Mouse (Mus musculus) MEL-GATA-1-ER (cell line): Measurements from ENCODE around the gene Oas1a.
"Not testable (repeated sequence)": the region's sequence is repeated elsewhere in the genome, so short reads cannot be mapped to it uniquely, and the experiment has no call there.

Experiments used
- DNase-seq: peaks from one replicate; pipeline ENCODE4 v3.0.0-alpha.2; 2012; ENCODE audit warnings: low read depth; ENCODE audit errors: extremely low read depth

Oas1a gene

DNA sequence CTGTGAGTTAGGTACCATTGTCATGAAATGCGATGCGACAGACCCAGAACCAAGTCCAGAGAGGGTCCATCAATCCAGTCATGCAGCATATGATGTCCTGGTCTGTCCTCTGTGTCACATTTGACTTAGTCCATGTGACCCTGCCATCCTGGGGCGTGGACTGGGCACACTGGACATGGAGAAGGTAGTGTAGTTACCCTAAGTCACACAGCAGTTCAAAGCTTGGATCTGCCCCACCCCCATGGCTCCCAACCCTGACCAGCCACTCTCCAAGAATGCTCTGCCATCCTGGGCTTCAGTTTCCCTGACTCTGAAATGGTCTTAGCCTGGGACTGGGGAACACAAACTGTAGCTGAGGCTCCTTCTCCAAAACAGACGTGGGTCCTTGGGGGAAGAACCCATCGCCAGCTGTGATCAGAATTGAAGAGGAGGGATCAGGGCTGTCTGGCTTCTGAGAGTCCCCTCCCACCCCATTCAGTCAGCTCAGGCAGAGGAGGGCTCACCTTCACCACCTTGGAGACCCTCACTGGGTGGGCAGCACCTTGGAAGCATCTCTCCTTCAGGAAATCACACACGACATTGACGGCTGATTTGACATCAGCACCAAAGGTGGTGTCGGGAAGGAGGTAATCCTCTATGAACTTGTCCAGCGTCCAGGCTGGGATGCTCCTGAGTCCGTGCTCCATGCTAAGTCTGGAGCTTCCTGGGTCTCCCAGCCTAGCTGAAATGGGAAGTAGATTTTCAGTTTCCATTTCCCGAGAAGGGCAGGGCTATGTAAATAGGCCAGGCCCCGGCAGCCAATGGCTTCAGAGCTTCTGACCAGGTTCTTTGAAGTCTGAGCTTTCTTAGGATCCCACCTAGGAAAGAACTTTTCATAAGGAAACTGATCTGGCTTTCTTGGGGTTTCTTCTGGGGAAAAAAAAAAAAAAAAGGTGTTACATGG lies at the start of gene Oas1a:
TSS of gene Oas1a (minus strand) at position 731 of the 943 bp plus-strand sequence.
- DNase-seq, result peak; percentile 16

DNA sequence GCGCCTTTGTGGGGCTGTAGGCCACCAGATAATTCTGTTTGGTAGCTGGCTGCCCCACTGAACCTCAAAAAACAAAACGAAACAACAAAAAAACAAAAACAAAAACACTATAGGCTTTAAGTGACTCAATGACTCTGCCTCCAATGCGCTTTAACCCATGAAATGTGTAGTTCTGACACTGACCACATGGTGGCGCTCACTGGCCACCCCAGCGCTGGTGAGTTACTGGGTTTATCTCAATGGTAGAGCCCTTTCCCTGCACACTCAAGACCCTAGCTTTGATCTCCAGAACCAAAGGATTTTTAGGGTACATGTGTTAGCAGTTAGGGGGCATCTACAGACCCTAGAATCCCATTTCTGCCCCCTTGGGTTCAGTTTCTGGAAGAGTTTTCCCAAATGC lies 46.7 kb upstream of the Oas1a start:
- DNase-seq, result peak; percentile 20

DNA sequence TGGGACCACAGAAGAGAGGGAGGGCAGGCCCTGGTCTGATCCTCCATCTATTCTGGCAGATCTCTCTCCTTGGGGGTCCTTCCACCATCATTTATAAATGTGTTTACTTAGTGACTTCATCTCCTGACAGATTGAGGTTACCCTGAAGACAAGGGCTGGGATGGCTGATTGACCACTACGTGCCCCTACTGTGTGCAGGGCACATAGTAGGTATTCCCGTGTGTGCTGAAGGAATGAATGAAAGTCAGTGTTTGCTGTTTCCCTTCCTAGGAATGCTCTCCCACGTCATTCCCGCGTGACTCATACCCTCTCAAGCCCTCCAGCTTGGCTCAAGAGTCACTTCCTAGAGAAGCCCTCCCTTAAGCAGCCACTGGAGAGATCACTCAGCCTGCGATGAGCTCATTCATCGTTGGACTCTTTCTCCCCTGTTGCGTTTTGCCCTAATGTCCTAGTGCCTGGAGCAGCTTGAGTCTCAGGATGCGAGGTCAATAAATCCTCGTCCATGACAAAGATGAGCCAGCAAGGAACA lies 45.0 kb upstream of the Oas1a start:
- DNase-seq, result no peak

DNA sequence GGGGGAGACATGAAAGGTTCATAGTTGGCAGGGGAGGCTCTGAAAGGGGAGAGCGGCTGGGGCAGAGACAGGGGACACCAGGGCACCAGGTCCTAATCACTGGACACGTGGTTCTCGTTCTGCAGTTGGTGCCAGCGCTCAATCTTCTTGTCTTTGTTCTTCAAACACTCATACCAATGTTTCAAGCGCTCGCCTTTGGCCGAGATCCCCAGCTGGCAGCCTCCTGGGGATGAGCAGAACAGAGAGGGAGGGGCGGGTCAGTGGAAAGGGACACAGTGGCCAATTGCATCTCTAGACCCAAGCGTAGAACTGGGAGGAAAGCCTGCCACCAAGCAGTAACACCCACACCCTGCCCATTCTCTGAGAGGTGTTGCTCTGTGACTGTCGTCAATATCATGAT lies 34.8 kb upstream of the Oas1a start:
- no peak for DNase-seq

DNA sequence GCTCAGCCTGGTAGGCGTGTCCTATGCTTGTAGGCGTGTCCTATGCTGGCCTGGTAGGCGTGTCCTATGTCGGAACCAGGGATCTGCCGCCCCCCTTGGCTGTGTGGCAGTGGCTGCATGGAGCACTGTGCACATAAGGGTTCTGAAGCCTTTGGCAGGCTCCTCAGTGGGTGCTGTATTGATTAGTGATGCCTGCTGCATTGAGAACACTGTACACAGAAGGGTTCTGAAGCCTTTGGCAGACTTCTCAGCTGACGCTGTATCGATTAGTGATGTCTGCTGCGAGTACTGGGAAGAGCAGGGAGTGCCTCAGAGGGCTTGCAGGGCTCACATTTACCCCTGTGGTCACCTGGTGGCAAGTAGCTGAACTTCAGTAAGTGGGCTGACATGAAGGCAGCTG lies 31.3 kb upstream of the Oas1a start:
- DNase-seq, result peak; percentile 84

DNA sequence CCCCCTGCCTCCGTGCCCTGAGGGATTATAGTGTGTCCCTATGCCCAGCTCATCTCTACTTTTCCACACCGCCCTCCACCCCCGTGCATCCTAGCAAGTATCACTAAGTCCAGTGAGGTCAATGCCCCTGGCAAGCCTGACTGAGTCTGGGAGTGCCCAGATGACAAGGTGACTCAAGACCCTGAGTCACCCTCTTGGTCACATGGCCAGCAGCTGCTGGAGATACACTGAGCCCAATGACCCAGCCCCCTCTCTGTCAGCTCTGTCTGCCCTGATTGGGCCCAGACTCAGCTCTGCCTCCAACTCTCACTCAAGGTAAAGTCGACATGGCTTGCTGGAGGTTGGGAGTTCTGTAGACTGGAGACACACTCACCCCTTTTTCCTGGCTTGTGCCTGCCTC lies 30.5 kb upstream of the Oas1a start:
- DNase-seq, result no peak

DNA sequence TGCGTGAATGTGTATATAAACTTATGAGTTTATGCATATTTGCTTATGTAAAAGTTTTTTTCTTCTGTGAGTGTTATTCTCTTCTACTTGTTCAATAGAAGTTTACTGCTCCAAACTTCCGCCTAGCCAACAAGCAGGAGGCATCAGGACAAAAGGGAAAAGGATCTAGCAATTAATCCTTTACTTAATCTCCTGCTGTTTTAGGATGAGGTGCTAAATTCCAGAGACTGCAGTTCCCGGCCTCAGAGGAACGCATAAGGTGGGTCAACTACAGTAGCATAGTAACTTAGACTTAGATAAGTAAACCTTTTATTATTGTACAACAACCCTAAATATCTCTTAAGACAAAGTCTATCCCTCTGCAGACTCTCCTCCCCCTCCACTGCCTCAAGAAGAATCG lies 26.6 kb upstream of the Oas1a start:
- DNase-seq, result no peak

DNA sequence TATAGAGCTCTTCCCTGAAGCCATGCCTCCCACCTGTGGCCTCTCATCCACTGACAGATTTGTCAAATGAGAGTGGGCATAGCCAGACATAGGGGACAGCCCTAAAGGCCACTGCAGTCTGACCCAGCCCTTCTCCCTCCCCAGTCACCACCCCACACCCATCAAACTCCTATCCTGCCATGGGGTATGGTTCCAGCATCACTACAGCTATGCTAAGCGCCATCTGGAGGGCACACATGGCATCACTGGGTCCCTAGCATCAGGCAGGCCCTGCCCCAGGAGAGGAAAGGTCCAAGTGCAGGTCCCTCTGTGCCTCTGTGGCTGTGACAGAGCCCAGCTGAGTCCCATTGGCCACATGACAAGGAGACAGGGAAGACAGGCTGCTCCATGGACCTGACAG lies 19.7 kb upstream of the Oas1a start:
- no peak for DNase-seq

DNA sequence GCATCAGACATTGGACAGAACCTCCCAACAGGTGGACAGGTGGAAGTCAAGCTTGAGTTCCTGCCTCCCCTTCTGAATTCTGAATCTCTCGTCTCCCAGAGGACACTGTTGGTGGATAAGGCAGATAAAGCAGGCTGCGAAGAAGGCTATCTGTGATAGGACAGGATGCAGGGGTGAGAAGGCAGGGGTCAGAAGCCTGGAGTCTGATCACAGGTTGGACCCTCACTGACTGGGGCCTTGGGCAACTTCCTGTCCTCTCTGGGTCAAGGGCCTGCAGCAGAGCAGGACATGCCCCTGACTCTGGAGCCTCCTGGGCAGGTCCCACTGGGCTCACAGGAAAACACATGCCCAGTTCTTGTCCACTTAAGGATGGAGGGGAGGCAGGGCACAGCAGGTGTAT lies 19.0 kb upstream of the Oas1a start:
- not testable (repeated sequence) for DNase-seq

DNA sequence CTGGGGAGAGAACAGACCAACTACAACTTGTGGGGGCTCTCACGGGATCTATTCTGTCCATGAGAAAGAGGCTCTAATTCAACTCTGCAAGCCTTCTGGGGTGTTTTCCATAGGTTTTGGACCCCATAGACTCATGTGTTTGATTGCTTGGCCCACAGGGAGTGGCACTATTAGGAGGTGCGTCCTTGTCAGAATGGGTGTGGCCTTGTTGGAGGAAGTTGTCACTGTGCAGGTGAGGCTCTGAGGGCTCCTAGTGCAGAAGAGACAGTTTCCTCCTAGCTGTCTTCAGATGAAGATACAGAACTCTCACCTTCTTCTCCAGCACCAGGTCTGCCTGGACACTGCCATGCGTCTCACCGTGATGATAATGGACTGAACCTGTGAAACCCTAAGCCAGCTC lies 17.2 kb upstream of the Oas1a start:
- DNase-seq, result not testable (repeated sequence)

DNA sequence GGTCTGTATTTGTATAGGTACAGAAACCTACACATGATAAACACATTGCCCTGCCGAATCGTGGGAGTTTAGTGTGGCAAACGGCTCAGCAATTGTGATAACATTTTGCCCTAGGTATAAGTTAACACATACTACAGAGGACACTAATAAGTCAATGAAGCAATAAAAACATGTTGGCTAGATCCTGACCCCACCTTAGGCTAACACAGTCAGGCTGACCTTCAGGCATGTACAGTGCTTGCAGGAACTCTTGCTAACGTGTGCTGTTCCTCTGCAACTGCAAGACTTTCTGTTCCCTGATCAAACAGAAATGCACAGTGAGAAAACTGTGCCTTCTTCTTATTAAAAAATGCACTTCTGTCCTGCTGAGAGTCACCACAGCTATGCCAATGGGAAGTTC lies 16.6 kb upstream of the Oas1a start:
- DNase-seq, result no peak

DNA sequence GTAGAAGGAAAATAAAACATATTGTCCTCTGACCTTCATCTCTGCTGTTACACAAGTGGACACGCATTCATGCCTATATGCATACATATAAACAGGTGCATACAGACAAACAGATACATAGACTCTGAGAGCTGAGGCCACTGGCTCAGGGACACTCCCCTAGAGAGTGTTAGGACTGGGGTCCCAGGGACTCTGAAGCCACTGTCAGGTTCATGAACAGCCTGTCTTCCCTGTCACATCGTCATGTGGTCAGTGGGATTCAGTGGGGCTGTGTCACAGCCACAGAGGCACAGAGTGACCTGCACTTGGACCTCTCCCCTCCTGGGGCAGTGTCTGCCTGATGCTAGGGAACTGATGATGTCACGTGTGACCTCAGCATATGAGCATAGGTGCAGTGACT lies 13.0 kb upstream of the Oas1a start:
- no peak for DNase-seq

DNA sequence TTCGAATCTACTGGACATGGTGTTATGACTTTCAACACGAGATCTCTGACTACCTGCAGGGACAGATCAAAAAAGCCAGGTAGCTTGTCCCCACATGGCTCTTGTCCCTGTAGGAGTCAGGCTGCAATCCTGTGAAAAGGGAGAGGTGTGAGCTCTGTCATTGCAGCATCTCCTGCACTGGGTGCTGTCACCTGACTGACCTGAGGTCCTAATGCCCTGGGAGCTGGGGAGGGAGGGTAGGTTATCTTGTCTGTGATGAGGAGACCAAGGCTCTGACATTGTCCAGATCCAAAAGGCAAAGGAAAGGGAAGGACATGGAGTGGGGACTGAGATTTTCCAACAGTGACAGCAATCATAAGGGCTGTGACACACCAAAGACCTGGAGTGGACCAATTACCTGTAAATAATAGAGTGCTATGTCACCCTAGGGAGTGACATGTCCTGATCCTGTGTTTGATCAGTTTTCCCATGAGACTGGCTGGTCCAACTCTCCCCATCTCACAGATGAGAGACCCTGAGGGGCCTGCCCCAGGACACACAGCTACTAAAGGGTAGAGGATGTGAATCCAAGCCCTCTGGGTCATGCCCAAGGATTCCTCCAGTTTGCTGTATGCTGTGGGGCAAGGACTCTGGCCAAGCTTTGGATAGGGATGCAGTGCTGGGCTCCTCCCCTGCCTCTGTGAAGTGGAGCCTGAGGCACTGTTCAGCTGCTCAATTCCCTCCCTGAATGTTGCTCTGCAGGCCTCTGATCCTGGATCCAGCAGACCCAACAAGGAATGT lies 12.0 kb upstream of the Oas1a start:
- not testable (repeated sequence) for DNase-seq

DNA sequence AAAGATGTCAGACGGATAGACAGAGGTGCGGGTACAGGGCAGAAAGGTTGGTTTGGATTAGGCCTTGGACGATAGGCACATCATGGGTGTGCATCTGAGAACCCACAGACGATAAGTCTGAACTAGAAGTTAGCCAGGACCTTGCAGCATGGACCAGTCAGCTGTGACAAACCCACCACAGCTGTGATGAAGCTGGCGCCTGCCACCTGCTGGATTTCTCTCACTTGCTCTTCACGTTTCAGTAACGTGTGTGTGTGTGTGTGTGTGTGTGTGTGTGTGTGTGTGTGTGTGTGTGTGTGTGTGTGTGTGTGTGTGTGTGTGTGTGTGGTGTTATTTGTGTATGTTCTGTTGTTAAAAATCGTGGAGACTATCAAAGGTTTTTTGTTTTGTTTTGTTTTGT lies 6.9 kb upstream of the Oas1a start, which contains the start of gene Oas1d:
TSS of gene Oas1d (plus strand) at position 333 of the 400 bp plus-strand sequence.
- not testable (repeated sequence) for DNase-seq

DNA sequence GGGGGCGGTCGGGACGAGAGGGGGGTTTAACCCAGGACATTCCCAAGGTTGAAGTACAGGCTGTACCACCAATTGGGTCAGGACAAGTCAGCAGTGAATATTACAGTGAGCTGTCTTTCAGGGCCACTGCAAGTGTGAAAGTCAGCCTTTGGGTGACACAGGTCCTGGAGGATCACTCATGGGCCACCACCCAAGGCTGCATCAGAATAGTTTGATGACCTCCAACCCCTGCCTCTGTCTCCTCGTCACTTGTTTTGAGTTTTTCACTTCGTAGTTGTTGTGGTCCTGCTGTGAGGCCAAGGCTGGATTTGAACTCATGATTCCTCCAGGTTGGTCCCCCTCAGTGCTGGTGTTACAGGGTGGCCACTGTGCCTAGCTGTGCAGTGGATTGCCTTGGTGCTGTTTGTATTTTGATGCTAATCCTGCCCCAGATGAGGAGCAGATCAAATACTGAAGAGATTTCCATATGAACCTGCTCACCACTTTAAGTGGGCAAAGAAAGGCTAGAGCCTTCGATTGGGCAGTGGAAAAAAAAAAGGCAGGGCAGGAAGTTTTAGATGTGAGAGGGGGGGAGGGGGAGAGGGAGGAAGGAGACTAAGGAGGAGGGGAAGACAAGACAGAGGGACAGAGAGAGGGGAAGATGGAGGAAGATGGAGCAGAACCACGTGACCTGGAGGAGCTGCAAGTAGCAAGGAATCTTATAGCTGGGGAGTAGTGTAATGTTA lies 1.0 kb upstream of the Oas1a start:
- DNase-seq, result no peak

DNA sequence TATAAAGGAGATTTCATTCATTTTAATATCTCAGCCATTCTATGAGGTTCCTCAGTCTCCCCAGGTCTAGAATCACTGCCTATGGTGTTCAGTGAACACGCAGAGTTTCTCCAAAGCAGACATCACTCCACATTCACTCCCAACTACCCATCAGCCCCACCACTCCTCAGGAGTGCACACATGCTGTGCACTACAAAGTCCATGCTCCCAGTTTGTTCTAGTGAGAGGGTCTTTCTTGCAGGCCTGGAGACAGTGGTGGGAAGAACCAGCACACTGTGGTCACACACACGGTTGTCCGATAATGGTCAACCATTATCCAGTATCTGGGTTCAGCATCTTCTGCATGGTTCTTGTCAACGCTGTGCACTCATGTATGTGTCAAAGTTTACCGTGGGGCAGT lies 5.3 kb downstream of the Oas1a start:
- DNase-seq, result no peak

DNA sequence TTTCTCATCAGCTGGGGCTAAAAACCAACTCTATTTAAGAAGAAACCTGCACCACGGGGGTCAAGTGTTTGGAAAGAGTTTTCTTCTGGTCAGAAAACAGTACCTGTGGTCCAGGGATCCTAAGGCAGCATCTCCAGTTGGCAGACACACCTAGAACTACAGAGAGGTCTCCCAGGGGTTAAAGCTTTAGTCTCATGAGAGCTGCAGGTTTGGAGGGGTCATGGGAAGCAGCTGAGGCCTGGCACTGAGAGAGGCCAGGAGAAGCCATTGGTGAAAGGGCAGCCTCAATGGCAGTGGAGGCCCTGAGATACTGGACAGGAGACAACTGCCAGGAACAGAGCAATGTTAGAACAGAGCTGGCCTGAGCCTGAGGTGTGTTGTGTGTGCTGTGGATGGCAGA lies 6.7 kb downstream of the Oas1a start:
- no peak for DNase-seq

DNA sequence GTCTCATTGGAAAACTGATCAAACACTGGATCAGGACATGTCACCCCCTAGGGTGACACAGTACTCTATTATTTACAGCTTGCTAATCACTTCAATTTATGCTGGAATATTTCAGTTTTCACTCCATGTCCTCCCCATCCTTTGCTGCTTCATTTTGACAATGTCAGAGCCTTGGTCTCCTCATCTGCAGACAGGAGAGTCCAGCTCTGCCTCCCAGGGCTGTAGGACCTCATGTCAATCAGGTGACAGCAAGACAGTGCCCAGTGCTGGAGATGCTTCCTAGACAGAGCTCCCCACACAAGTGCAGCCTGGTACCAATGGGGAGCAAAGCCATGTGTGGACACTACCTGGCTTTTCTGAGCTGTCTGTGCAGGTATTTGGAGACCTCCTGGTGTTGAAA lies 8.6 kb downstream of the Oas1a start:
- DNase-seq, result no peak

DNA sequence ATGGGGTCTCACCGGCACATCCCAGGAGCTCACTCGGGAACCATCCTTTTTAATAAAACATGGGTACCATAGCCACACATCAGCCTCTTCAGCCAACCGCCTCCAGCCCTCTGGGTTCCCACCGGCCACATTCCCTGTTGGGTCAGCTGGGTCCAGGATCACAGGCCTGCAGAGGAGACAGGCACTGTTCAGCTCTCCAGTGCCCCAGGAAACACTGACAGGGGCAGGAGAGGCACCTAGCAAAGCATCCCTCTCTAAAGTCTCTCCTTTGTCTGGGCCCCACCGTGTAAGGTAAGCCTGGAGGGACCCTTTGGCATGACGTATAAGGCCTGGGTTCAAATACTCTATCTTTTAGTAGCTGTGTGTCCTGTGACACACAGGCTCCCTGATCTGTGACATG lies 9.0 kb downstream of the Oas1a start:
- DNase-seq, result no peak

DNA sequence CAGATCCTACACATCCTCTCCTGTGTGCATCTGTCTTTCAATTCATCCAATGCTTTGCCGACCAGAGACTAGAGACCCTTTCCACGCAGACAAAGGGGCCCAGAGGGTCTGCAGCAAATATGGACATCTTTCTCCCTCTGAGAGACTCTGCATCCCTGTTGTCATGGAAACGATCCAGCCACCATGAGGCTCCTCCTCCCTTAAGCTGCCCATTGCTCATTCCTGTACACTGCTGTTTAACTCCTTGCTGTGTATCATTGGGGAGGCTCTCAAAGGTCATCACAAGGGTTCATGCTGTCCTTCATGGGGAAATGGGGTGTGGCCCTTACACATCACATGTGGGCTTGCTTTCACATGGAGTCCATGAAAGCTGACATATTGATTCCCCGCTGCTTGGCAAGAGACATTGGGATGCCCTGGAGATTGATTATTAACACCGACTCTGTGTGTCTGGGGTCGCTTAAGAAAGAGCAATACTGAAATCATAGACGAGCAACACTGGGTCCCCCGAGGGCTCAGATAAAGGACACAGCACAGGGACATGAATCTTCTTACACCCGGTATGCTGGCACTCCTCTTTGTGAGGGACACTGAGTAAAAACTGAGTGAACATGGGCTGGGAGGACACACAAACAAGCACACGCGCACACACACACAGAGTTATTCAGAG lies 12.0 kb downstream of the Oas1a start:
- no peak for DNase-seq

DNA sequence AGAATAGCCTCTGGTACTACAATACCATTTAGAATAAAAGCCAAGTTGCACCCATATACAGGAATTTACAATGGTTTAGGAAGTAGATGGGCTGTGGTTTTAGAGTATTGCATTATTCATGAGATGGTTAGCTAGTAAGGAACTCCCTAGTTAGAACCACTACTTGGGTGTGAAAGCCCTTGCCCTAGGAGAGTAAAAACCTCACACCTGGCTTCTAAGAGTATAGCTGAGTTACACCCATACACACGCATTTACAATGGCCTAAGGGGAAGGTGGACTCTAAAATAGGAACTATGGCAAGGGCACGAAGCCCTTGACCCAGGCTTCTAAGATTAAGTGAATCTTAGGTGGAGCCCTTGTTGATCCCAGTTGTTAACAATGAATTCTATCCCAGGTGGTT lies 12.6 kb downstream of the Oas1a start:
- DNase-seq, result not testable (repeated sequence)
